Mouse (Mus musculus): Measurements from ENCODE around the gene Zfp239.

- TF ChIP-seq CTCF (IDR thresholded peaks at IDR 0.05; ENCODE audit: low read depth) (no peak), EP300 (IDR thresholded peaks at IDR 0.05; ENCODE audit: low read depth) (no peak)
These were observed at the start of gene Zfp239 for GRCm38 (mm10) chr6:117861848-117862247.

All from heart, postnatal 0 days (tissue).